Mouse (Mus musculus) left cerebral cortex, postnatal 36 days (tissue): ENCODE results near the gene Abraxas1. TPM values are rescaled to one million over a fixed set of nuclear protein-coding genes. Genes with fewer than 3 reads are reported as not detected.

ENCODE experiments used
- DNase-seq, 2 experiments: peaks; one replicate each; pipeline ENCODE4 v3.0.0; 2021 to 2022; ENCODE audit warnings: low spot score in 2 of 2, mixed read lengths in 1 of 2
- intact Hi-C: fragments of 180-260 bp; cut with DNase I; formaldehyde crosslinking; loops from one replicate; pipeline ENCODE4 v1.15.1; 2025
- total RNA-seq, 2 experiments: library from RNA; stranded (reverse); gene quantifications; 2 replicates each; pipeline ENCODE4 v1.2.3; 2021

Gene Abraxas1
- total RNA-seq, 2 experiments from 2014 or later = 7.1 to 7.3 TPM

- intact Hi-C loops = no loop called here
- no peak for DNase-seq
Measured at GRCm38 (mm10) chr5:100828701-100829100, 7.9 kb upstream of the Abraxas1 start.

DNA sequence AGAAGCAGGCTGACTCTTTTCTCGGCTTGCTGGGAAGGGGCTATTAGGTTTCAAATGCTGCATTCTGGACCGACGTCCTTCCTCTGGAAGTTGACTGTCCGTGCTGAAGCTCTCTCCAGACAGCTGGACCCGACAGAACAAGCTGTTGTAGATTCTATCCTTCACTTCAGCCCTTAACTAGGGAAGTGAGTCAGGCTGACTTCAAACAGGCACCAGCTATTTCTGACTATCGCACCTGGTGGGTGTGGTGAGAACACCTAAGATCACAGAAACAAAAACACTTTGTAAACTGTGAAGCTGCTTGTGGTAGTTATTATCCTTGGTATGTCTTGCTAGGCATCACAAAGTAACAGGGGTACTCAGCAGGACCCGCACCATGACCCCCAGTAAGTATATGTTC lies 5.8 kb upstream of the Abraxas1 start:
- intact Hi-C loops = loop anchor here (1.0 kb wide), 1 partner anchor 89 kb away; no protein-coding TSS in a partner anchor
- DNase-seq = no peak

GRCm38 (mm10) chr5:100825975-100826374 lies 5.2 kb upstream of the Abraxas1 start:
- intact Hi-C loops = loop anchor here (1.0 kb wide), 1 partner anchor 89 kb away; no protein-coding TSS in a partner anchor
- no peak for DNase-seq

GRCm38 (mm10) chr5:100822826-100823225 lies 2.1 kb upstream of the Abraxas1 start:
- DNase-seq = no peak
- intact Hi-C loops = no loop called here

DNA sequence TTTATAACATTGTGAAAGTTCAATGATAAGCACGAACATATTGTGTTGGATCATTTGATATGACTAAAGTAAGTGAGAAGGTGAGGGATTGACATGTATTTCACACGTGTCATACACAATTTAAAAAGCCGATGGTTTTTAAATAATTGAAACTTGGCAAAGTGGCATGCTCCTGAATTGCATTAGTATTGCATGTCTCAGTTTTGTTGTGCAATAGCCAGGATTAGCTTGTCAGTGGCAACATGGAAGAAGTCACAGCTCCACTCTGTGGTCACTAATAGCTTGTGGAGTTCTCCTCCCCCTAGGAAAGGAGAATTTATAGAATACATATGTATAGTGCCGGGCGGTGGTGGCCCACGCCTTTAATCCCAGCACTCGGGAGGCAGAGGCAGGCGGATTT lies 610 bp upstream of the Abraxas1 start:
- intact Hi-C loops = no loop called here
- DNase-seq = no peak

- DNase-seq = no peak
- intact Hi-C loops = no loop called here
Measured at GRCm38 (mm10) chr5:100819568-100820480, 941 bp downstream of the Abraxas1 start.

- no peak for DNase-seq
- intact Hi-C loops = no loop called here
Measured at GRCm38 (mm10) chr5:100818341-100818740, 2.4 kb downstream of the Abraxas1 start.

GRCm38 (mm10) chr5:100798165-100798860 lies 22.5 kb downstream of the Abraxas1 start, which contains the start of the genes Helq and Mrps18c:
Gene Helq, minus strand, starts transcription at chr5:100798598.
Gene Mrps18c, plus strand, starts transcription at chr5:100798627.
- peak; percentile 92 to 93 for DNase-seq
- intact Hi-C loops = loop anchor here (2.0 to 10.0 kb wide), 2 partner anchors 48 to 264 kb away; no protein-coding TSS in a partner anchor

GRCm38 (mm10) chr5:100794084-100794483 lies 26.7 kb downstream of the Abraxas1 start:
- intact Hi-C loops = loop anchor here (10.0 kb wide), 1 partner anchor 259 kb away; no protein-coding TSS in a partner anchor

DNA sequence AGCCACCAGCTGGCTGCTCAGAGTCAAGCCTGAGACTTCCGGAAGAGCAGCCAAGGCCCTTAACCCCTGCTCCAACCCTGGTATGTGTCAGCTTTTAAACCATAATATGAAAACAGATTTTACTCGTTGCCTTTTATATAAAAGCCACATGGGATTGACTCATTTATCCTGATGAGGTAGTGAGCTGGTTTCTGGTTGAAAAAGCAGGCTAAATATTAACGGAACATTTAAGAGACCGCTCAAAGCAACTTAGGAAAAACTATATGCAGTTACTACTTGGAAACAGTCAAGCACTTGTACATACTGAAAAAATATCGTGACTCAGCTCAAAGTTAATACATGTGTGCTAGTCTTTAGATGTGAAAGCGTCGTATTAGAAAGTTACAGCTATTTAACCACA lies 28.5 kb downstream of the Abraxas1 start:
- DNase-seq = no peak
- intact Hi-C loops = loop anchor here (10.0 kb wide), 1 partner anchor 257 kb away; no protein-coding TSS in a partner anchor

More at GRCm38 (mm10) chr5:100794084-100794483, 26.7 kb downstream of the Abraxas1 start:
- DNase-seq = no peak

DNA sequence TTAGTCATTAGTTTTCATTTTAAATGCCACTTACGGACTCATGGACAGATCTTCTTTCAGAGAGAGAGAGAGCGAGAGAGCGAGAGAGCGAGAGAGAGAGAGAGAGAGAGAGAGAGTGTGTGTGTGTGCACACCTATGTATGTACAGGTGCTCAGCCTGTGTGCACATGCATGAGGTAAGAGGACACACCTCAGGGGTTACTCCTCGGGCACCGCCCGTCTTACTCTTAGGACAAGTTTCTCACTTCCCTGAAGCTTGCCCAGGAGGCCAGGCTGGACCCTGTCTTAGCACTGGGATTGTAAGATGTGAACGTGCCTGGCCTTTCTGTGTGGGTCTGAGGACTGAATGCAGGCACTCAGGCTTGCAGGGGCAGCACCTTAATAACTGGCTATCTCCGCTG lies 33.2 kb downstream of the Abraxas1 start:
- intact Hi-C loops = no loop called here
- no peak for DNase-seq

DNA sequence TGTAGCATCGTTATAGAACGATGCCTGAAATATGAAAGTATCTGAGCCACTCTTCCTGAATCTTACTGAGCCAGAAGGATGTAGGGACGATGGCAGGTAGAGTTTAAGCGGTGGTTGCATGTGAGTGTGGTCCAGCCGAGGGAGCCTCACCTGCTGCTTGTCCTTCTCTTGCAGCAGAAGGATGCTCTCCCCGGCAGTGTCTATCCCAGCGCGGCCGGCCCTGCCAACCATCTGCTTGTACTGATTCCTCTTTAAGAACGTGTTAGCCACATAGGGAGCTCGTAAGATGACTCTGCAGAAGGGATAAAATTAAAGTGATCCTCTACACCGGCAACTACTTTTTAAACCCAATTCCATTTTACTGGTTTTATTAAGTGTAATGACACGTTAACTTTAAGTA lies 41.8 kb downstream of the Abraxas1 start:
- DNase-seq = no peak
- intact Hi-C loops = no loop called here

- intact Hi-C loops = no loop called here
- no peak for DNase-seq
Measured at GRCm38 (mm10) chr5:100776900-100777299, 43.9 kb downstream of the Abraxas1 start.

- DNase-seq = no peak
- intact Hi-C loops = no loop called here
Measured at GRCm38 (mm10) chr5:100775778-100776404, 44.9 kb downstream of the Abraxas1 start.

- DNase-seq = no peak
- intact Hi-C loops = no loop called here
Measured at GRCm38 (mm10) chr5:100771575-100771974, 49.2 kb downstream of the Abraxas1 start.

GRCm38 (mm10) chr5:100766026-100766425 lies 54.7 kb downstream of the Abraxas1 start:
- DNase-seq = peak in 1 of 2 experiments; percentile 32

GRCm38 (mm10) chr5:100761736-100762135 lies 59.0 kb downstream of the Abraxas1 start:
- intact Hi-C loops = no loop called here
- no peak for DNase-seq

More at GRCm38 (mm10) chr5:100766026-100766425, 54.7 kb downstream of the Abraxas1 start:
- intact Hi-C loops = no loop called here

- no peak for DNase-seq
- intact Hi-C loops = no loop called here
Measured at GRCm38 (mm10) chr5:100760049-100760663, 60.6 kb downstream of the Abraxas1 start.

- no peak for DNase-seq
- intact Hi-C loops = no loop called here
Measured at GRCm38 (mm10) chr5:100758121-100758520, 62.6 kb downstream of the Abraxas1 start.
